Mouse (Mus musculus): Measurements from ENCODE around the gene Vkorc1l1. TPM values are rescaled to one million over a fixed set of nuclear protein-coding genes. Genes with fewer than 3 reads are reported as not detected.
"Not testable (repeated sequence)": the region's sequence is repeated elsewhere in the genome, so short reads cannot be mapped to it uniquely, and the experiment has no call there.

The Vkorc1l1 gene
- 18.4 and 21.7 TPM in 2 replicates for polyA plus RNA-seq (2015; fragmentation: Nextera tagmentation; extraction: Ambion mirVana)

GRCm38 (mm10) chr5:129941495-129942045, at the start of gene Vkorc1l1:
TSS of gene Vkorc1l1 (plus strand) at chr5:129941970.
- Histone ChIP-seq H3K4me1 (replicated peaks) (peaks cover 29% of the 10 kb centered on the region), H3K4me2 (peak within 1 kb of the TSS; percentile 76), H3K27ac (replicated peaks) (peak within 1 kb of the TSS; percentile 95), H3K4me3 (replicated peaks) (peak within 1 kb of the TSS; percentile 93), H3K27me3 (no peaks in the 10 kb centered on the region), H3K9ac (peak within 1 kb of the TSS; percentile 97), H3K36me3 (replicated peaks) (peaks cover 11% of the 10 kb centered on the region), H3K9me3 (replicated peaks) (no peaks in the 10 kb centered on the region)
- WGBS (ENCODE audit: insufficient replicate concordance) = 2% methylated on average over 59 of the region's 59 CpGs
- ATAC-seq (ENCODE audit: insufficient read depth) = peak; percentile 92

- WGBS (ENCODE audit: insufficient replicate concordance) = 2% methylated on average over 44 of the region's 44 CpGs
- Histone ChIP-seq H3K4me1 (replicated peaks) (peaks cover 17% of the 10 kb centered on the region), H3K9ac (peak within 1 kb of the TSS; percentile 49), H3K4me3 (replicated peaks) (peak within 1 kb of the TSS; percentile 64), H3K9me3 (replicated peaks) (no peaks in the 10 kb centered on the region), H3K36me3 (replicated peaks) (no peaks in the 10 kb centered on the region), H3K27me3 (no peaks in the 10 kb centered on the region), H3K4me2 (peak within 1 kb of the TSS; percentile 96), H3K27ac (replicated peaks) (no peak within 1 kb of the TSS)
- ATAC-seq (ENCODE audit: insufficient read depth) = peak; percentile 98
These were observed 46.3 kb upstream of the Vkorc1l1 start, which contains the start of gene Zbed5 for GRCm38 (mm10) chr5:129895198-129896088. TSS of gene Zbed5 (plus strand) at chr5:129895723.

- H3K27me3 ChIP-seq = no peaks in the 10 kb centered on the region
- no peaks in the 10 kb centered on the region for H3K36me3 ChIP-seq (replicated peaks)
- 85% methylated on average over 1 of the region's 1 CpGs for WGBS (ENCODE audit: insufficient replicate concordance)
- no peak within 1 kb of the TSS for H3K27ac ChIP-seq (replicated peaks)
- no peak for ATAC-seq (ENCODE audit: insufficient read depth)
- peaks cover 17% of the 10 kb centered on the region for H3K4me1 ChIP-seq (replicated peaks)
- H3K4me3 ChIP-seq (replicated peaks) = no peak within 1 kb of the TSS
- H3K4me2 ChIP-seq = no peak within 1 kb of the TSS
- no peaks in the 10 kb centered on the region for H3K9me3 ChIP-seq (replicated peaks)
- no peak within 1 kb of the TSS for H3K9ac ChIP-seq
These were observed 43.3 kb upstream of the Vkorc1l1 start, which contains the start of gene Phkg1 for GRCm38 (mm10) chr5:129898449-129898848. TSS of gene Phkg1 (minus strand) at chr5:129898549.

- Histone ChIP-seq H3K27ac (replicated peaks) (no peak overlapping the region), H3K9ac (0 out of 2 replicates have a peak overlapping the region, but pooled peaks have one; percentile 68), H3K36me3 (replicated peaks) (no peaks in the 10 kb centered on the region), H3K4me1 (replicated peaks) (peaks cover 21% of the 10 kb centered on the region), H3K9me3 (replicated peaks) (no peaks in the 10 kb centered on the region), H3K4me2 (peak overlapping the region; percentile 96), H3K4me3 (replicated peaks) (peak overlapping the region; percentile 72), H3K27me3 (peaks cover 12% of the 10 kb centered on the region)
- ATAC-seq (ENCODE audit: insufficient read depth) = no peak
- WGBS (ENCODE audit: insufficient replicate concordance) = 20% methylated on average over 4 of the region's 4 CpGs
These were observed 34.0 kb upstream of the Vkorc1l1 start for GRCm38 (mm10) chr5:129907775-129908174.

GRCm38 (mm10) chr5:129908242-129908965, 33.4 kb upstream of the Vkorc1l1 start, which contains the start of gene Nupr1l:
TSS of gene Nupr1l (plus strand) at chr5:129908540.
- H3K36me3 ChIP-seq (replicated peaks) = no peaks in the 10 kb centered on the region
- ATAC-seq (ENCODE audit: insufficient read depth) = peak; percentile 93
- H3K9ac ChIP-seq = peak within 1 kb of the TSS; percentile 68
- H3K4me2 ChIP-seq = peak within 1 kb of the TSS; percentile 96
- under 1% methylated on average over 63 of the region's 63 CpGs for WGBS (ENCODE audit: insufficient replicate concordance)
- H3K4me1 ChIP-seq (replicated peaks) = peaks cover 21% of the 10 kb centered on the region
- H3K27ac ChIP-seq (replicated peaks) = peak within 1 kb of the TSS; percentile 70
- peak within 1 kb of the TSS; percentile 72 for H3K4me3 ChIP-seq (replicated peaks)
- H3K9me3 ChIP-seq (replicated peaks) = no peaks in the 10 kb centered on the region
- H3K27me3 ChIP-seq = peaks cover 12% of the 10 kb centered on the region

- 63% methylated on average over 9 of the region's 9 CpGs for WGBS (ENCODE audit: insufficient replicate concordance)
- Histone ChIP-seq H3K4me3 (replicated peaks) (peak overlapping the region; percentile 72), H3K36me3 (replicated peaks) (no peaks in the 10 kb centered on the region), H3K27ac (replicated peaks) (0 out of 2 replicates have a peak overlapping the region, but pooled peaks have one; percentile 70), H3K4me2 (peak overlapping the region; percentile 96), H3K27me3 (peaks cover 12% of the 10 kb centered on the region), H3K9me3 (replicated peaks) (no peaks in the 10 kb centered on the region), H3K9ac (peak overlapping the region; percentile 68), H3K4me1 (replicated peaks) (peaks cover 21% of the 10 kb centered on the region)
- ATAC-seq (ENCODE audit: insufficient read depth) = no peak
These were observed 32.6 kb upstream of the Vkorc1l1 start for GRCm38 (mm10) chr5:129909147-129909546.

GRCm38 (mm10) chr5:129909591-129909990, 32.2 kb upstream of the Vkorc1l1 start:
- H3K36me3 ChIP-seq (replicated peaks) = no peaks in the 10 kb centered on the region
- H3K4me2 ChIP-seq = peak overlapping the region; percentile 96; the same call in 1 of the 2 replicates
- no peaks in the 10 kb centered on the region for H3K9me3 ChIP-seq (replicated peaks)
- ATAC-seq (ENCODE audit: insufficient read depth) = no peak
- H3K9ac ChIP-seq = no peak overlapping the region
- WGBS (ENCODE audit: insufficient replicate concordance) = 62% methylated on average over 7 of the region's 7 CpGs
- peaks cover 21% of the 10 kb centered on the region for H3K4me1 ChIP-seq (replicated peaks)
- H3K4me3 ChIP-seq (replicated peaks) = no peak overlapping the region
- H3K27ac ChIP-seq (replicated peaks) = no peak overlapping the region
- H3K27me3 ChIP-seq = peaks cover 12% of the 10 kb centered on the region

GRCm38 (mm10) chr5:129914024-129914423, 27.7 kb upstream of the Vkorc1l1 start:
- Histone ChIP-seq H3K4me1 (replicated peaks) (peaks cover 20% of the 10 kb centered on the region), H3K27me3 (peaks cover 10% of the 10 kb centered on the region), H3K36me3 (replicated peaks) (no peaks in the 10 kb centered on the region), H3K9ac (no peak overlapping the region), H3K27ac (replicated peaks) (no peak overlapping the region), H3K9me3 (replicated peaks) (no peaks in the 10 kb centered on the region), H3K4me3 (replicated peaks) (no peak overlapping the region), H3K4me2 (no peak overlapping the region)
- WGBS (ENCODE audit: insufficient replicate concordance) = 30% methylated on average over 2 of the region's 2 CpGs
- ATAC-seq (ENCODE audit: insufficient read depth) = 0 out of 2 replicates have a peak, but pooled peaks have one; percentile 9

- peaks cover 12% of the 10 kb centered on the region for H3K4me1 ChIP-seq (replicated peaks)
- not testable (repeated sequence) for ATAC-seq (ENCODE audit: insufficient read depth); H3K9me3 ChIP-seq (replicated peaks); H3K9ac ChIP-seq; H3K36me3 ChIP-seq (replicated peaks); H3K4me2 ChIP-seq; H3K27me3 ChIP-seq; H3K4me3 ChIP-seq (replicated peaks); H3K27ac ChIP-seq (replicated peaks)
- 75% methylated on average over 11 of the region's 11 CpGs for WGBS (ENCODE audit: insufficient replicate concordance)
These were observed 26.3 kb upstream of the Vkorc1l1 start for GRCm38 (mm10) chr5:129915491-129915890.

GRCm38 (mm10) chr5:129918065-129918651, 23.6 kb upstream of the Vkorc1l1 start:
- H3K36me3 ChIP-seq (replicated peaks) = no peaks in the 10 kb centered on the region
- H3K4me2 ChIP-seq = no peak overlapping the region
- no peak for ATAC-seq (ENCODE audit: insufficient read depth)
- no peak overlapping the region for H3K9ac ChIP-seq
- H3K27me3 ChIP-seq = no peaks in the 10 kb centered on the region
- no peaks in the 10 kb centered on the region for H3K9me3 ChIP-seq (replicated peaks)
- peaks cover 12% of the 10 kb centered on the region for H3K4me1 ChIP-seq (replicated peaks)
- 73% methylated on average over 24 of the region's 24 CpGs for WGBS (ENCODE audit: insufficient replicate concordance)
- H3K4me3 ChIP-seq (replicated peaks) = no peak overlapping the region
- H3K27ac ChIP-seq (replicated peaks) = no peak overlapping the region

Data from liver, embryonic 15.5 days (tissue).